Mouse (Mus musculus): ENCODE data around the gene Tpm1. TPM values are rescaled to one million over a fixed set of nuclear protein-coding genes. Genes with fewer than 3 reads are reported as not detected.

The Tpm1 gene
- polyA plus RNA-seq, 1 experiment from 2014 or later: 818 TPM

- WGBS: 88% methylated on average over 1 of the region's 1 CpGs
- no peaks in the 10 kb centered on the region for H3K36me3 ChIP-seq
- no peaks in the 10 kb centered on the region for H3K9me3 ChIP-seq
- no peak overlapping the region for H3K4me3 ChIP-seq
- no peak overlapping the region for H3K27ac ChIP-seq
- no peak for ATAC-seq (ENCODE audit: insufficient number of reproducible peaks, insufficient read depth, low FRiP score, low TSS enrichment, low read depth)
- no peak overlapping the region for H3K4me2 ChIP-seq
- peaks cover 10% of the 10 kb centered on the region; the same call in 1 of the 2 replicates for H3K4me1 ChIP-seq
- H3K27me3 ChIP-seq: no peaks in the 10 kb centered on the region
- no peak overlapping the region for H3K9ac ChIP-seq
Measured at GRCm38 (mm10) chr9:66977982-66978381, 71.2 kb downstream of the Tpm1 start.

GRCm38 (mm10) chr9:66977121-66977520 is 72.1 kb downstream of the Tpm1 start:
- Histone ChIP-seq H3K4me1 (peaks cover 10% of the 10 kb centered on the region; the same call in 1 of the 2 replicates), H3K4me3 (no peak overlapping the region), H3K27ac (no peak overlapping the region), H3K4me2 (no peak overlapping the region), H3K27me3 (no peaks in the 10 kb centered on the region), H3K36me3 (no peaks in the 10 kb centered on the region), H3K9ac (no peak overlapping the region), H3K9me3 (no peaks in the 10 kb centered on the region)
- no peak for ATAC-seq (ENCODE audit: insufficient number of reproducible peaks, insufficient read depth, low FRiP score, low TSS enrichment, low read depth)
- 76% methylated on average over 5 of the region's 5 CpGs for WGBS

GRCm38 (mm10) chr9:66975239-66975645 is 74.0 kb downstream of the Tpm1 start, which contains the start of gene Lactb:
TSS of gene Lactb (minus strand) at chr9:66975484.
- H3K9ac ChIP-seq: peak within 1 kb of the TSS; percentile 83
- peaks cover 9% of the 10 kb centered on the region for H3K36me3 ChIP-seq
- ATAC-seq (ENCODE audit: insufficient number of reproducible peaks, insufficient read depth, low FRiP score, low TSS enrichment, low read depth): peak; percentile 93
- peak within 1 kb of the TSS; percentile 86 for H3K27ac ChIP-seq
- no peaks in the 10 kb centered on the region for H3K9me3 ChIP-seq
- H3K4me2 ChIP-seq: peak within 1 kb of the TSS; percentile 67
- peaks cover 10% of the 10 kb centered on the region; the same call in 1 of the 2 replicates for H3K4me1 ChIP-seq
- no peaks in the 10 kb centered on the region for H3K27me3 ChIP-seq
- under 1% methylated on average over 29 of the region's 32 CpGs for WGBS
- peak within 1 kb of the TSS; percentile 93 for H3K4me3 ChIP-seq

- H3K36me3 ChIP-seq: peaks cover 14% of the 10 kb centered on the region
- H3K9me3 ChIP-seq: no peaks in the 10 kb centered on the region
- peak; percentile 76 for ATAC-seq (ENCODE audit: insufficient number of reproducible peaks, insufficient read depth, low FRiP score, low TSS enrichment, low read depth)
- WGBS: under 1% methylated on average over 41 of the region's 41 CpGs
- peak overlapping the region; percentile 93 for H3K4me3 ChIP-seq
- peak overlapping the region; percentile 67 for H3K4me2 ChIP-seq
- peaks cover 10% of the 10 kb centered on the region; the same call in 1 of the 2 replicates for H3K4me1 ChIP-seq
- H3K9ac ChIP-seq: peak overlapping the region; percentile 83
- no peaks in the 10 kb centered on the region for H3K27me3 ChIP-seq
- peak overlapping the region; percentile 86 for H3K27ac ChIP-seq
Measured at GRCm38 (mm10) chr9:66974721-66975225, 74.4 kb downstream of the Tpm1 start.

Other genes starting within 250 kb of the Tpm1 start
- 2.7 and 3.9 TPM in 2 replicates for gene Aph1c, start 214.7 kb downstream of the Tpm1 start, polyA plus RNA-seq (2015; fragmentation: Nextera tagmentation; extraction: Ambion mirVana)
- 20.6 and 26.0 TPM in 2 replicates for gene Rab8b, start 129.7 kb downstream of the Tpm1 start, polyA plus RNA-seq (2015; fragmentation: Nextera tagmentation; extraction: Ambion mirVana)
- 725 and 760 TPM in 2 replicates for gene Rps27l, start 103.3 kb downstream of the Tpm1 start, polyA plus RNA-seq (2015; fragmentation: Nextera tagmentation; extraction: Ambion mirVana)
- gene Lactb, start 73.9 kb downstream of the Tpm1 start, polyA plus RNA-seq (2015; fragmentation: Nextera tagmentation; extraction: Ambion mirVana): 9.1 and 9.3 TPM in 2 replicates